9 mouse cellular contexts compared by ENCODE assay signal in genomic region chr2:52999524-52999969, GRCm38 (mm10).
A peak's percentile ranks its signal among the peaks of the same experiment; 100 is the strongest.
DNase-seq lines count a peak whose midpoint lies in the region; ATAC-seq lines count a peak whose summit lies in the region.
"Had no signal": no experiment of that assay in that cellular context is flagged by ENCODE, and none has a peak within 500 bp of the region (broad histone marks: within the 10 kb centered on the region; RNA-seq: fewer than 3 reads in every experiment).

No protein-coding gene starts in this region.

- no peak overlapping the region for H3K9ac ChIP-seq in hindbrain, embryonic 14.5 days
- no peak overlapping the region for H3K9ac ChIP-seq in hindbrain, embryonic 12.5 days

- no peaks in the 10 kb centered on the region for H3K9me3 ChIP-seq in hindbrain, embryonic 14.5 days (ENCODE audit: control insufficient read depth, low read length)
- no peaks in the 10 kb centered on the region for H3K9me3 ChIP-seq in hindbrain, embryonic 12.5 days (replicated peaks)

- peaks cover 16% of the 10 kb centered on the region for H3K4me1 ChIP-seq in hindbrain, embryonic 14.5 days (replicated peaks; ENCODE audit: control insufficient read depth, insufficient read depth, low read length)
- H3K4me1 ChIP-seq in hindbrain, embryonic 12.5 days = no peaks in the 10 kb centered on the region

- H3K4me3 ChIP-seq in hindbrain, embryonic 14.5 days (replicated peaks; ENCODE audit: low read length) = no peak overlapping the region
- no peak overlapping the region for H3K4me3 ChIP-seq in hindbrain, embryonic 12.5 days

- no peak overlapping the region for H3K27ac ChIP-seq in hindbrain, embryonic 14.5 days
- H3K27ac ChIP-seq in hindbrain, embryonic 12.5 days = no peak overlapping the region

- WGBS in hindbrain, embryonic 14.5 days = 36% methylated on average over 3 of the region's 3 CpGs
- 46% methylated on average over 3 of the region's 3 CpGs for WGBS in hindbrain, embryonic 12.5 days

- H3K36me3 ChIP-seq in hindbrain, embryonic 14.5 days (replicated peaks; ENCODE audit: control insufficient read depth, insufficient read depth) = no peaks in the 10 kb centered on the region
- H3K36me3 ChIP-seq in hindbrain, embryonic 12.5 days = no peaks in the 10 kb centered on the region

- ATAC-seq in CD4-positive, CD25-positive, alpha-beta regulatory T cell, adult 4 months = no peak
- ATAC-seq in hindbrain, embryonic 14.5 days (ENCODE audit: low FRiP score) = peak; percentile 28; the same call in 1 of the 2 replicates
- ATAC-seq in hindbrain, embryonic 12.5 days (ENCODE audit: low FRiP score) = no peak

- H3K4me2 ChIP-seq in hindbrain, embryonic 14.5 days (replicated peaks) = no peak overlapping the region
- no peak overlapping the region for H3K4me2 ChIP-seq in hindbrain, embryonic 12.5 days (replicated peaks)

- no peaks in the 10 kb centered on the region for H3K27me3 ChIP-seq in hindbrain, embryonic 14.5 days (ENCODE audit: control insufficient read depth, insufficient read depth, low read length)
- H3K27me3 ChIP-seq in hindbrain, embryonic 12.5 days = no peaks in the 10 kb centered on the region

- peak; percentile 7 for DNase-seq in CD4-positive, CD25-positive, alpha-beta regulatory T cell, adult 2 months (ENCODE audit: low read depth, low spot score)
- no peak for DNase-seq in hindbrain, embryonic 14.5 days (ENCODE audit: low spot score)
- DNase-seq in ZHBTc4 (ENCODE audit: low read depth, low spot score) = peak; percentile 45
- peak; percentile 62 for DNase-seq in lung, postnatal 10 days
- no peak for DNase-seq in right cerebral cortex, postnatal 10 days (ENCODE audit: low spot score in 2 of 2)
- DNase-seq in thymus, postnatal 14 days = no peak
- DNase-seq: liver had no signal

Comparison
In these comparisons a context has a peak if more than half of its experiments do, and no peak if none do; other contexts are left out.
1. DNase-seq: peak in CD4-positive, CD25-positive, alpha-beta regulatory T cell, adult 2 months (single experiment), ZHBTc4 (single experiment) and lung, postnatal 10 days (single experiment); none in hindbrain, embryonic 14.5 days (single experiment), right cerebral cortex, postnatal 10 days (0 of 2) and thymus, postnatal 14 days (single experiment).